Mouse (Mus musculus) embryonic facial prominence, embryonic 15.5 days (tissue): ENCODE measurements around the gene Zfp184. TPM values are rescaled to one million over a fixed set of nuclear protein-coding genes. Genes with fewer than 3 reads are reported as not detected.
"Not testable (repeated sequence)": the region's sequence is repeated elsewhere in the genome, so short reads cannot be mapped to it uniquely, and the experiment has no call there.

Experiments
- ATAC-seq: fragments of 200-750 bp; cut with Nextera tagmentation; 2 replicates; pipeline ENCODE4 v1.8.0; 2017; ENCODE audit warnings: low read depth, moderate TSS enrichment; ENCODE audit not compliant: insufficient number of reproducible peaks, low FRiP score, low TSS enrichment
- H3K27ac ChIP-seq: fragments of 300-500 bp; sonication (generic); replicated peaks from 2 replicates; pipeline ENCODE4 v1.5.1; 2015; ENCODE audit warnings: mild to moderate bottlenecking, inconsistent platforms
- H3K27me3 ChIP-seq: fragments of 300-500 bp; sonication (generic); 2 replicates; pipeline ENCODE4 v1.6.1; 2015; ENCODE audit warnings: inconsistent platforms
- H3K36me3 ChIP-seq: fragments of 300-500 bp; sonication (generic); 2 replicates; pipeline ENCODE4 v1.6.1; 2015; ENCODE audit warnings: mild to moderate bottlenecking, inconsistent platforms
- H3K4me1 ChIP-seq: fragments of 300-500 bp; sonication (generic); 2 replicates; pipeline ENCODE4 v1.6.1; 2015; ENCODE audit warnings: inconsistent platforms
- H3K4me2 ChIP-seq: fragments of 300-500 bp; sonication (generic); replicated peaks from 2 replicates; pipeline ENCODE4 v1.6.1; 2015; ENCODE audit warnings: mild to moderate bottlenecking, inconsistent platforms
- H3K4me3 ChIP-seq: fragments of 300-500 bp; sonication (generic); replicated peaks from 2 replicates; pipeline ENCODE4 v1.5.1; 2015; ENCODE audit warnings: mild to moderate bottlenecking, inconsistent platforms
- H3K9ac ChIP-seq: fragments of 300-500 bp; sonication (generic); 2 replicates; pipeline ENCODE4 v1.6.1; 2015; ENCODE audit warnings: inconsistent platforms
- H3K9me3 ChIP-seq: fragments of 300-500 bp; sonication (generic); replicated peaks from 2 replicates; pipeline ENCODE4 v1.6.1; 2016; ENCODE audit warnings: inconsistent platforms
- WGBS: fragments of 180-500 bp; shearing (Covaris S2); methylation state at CpG from one replicate; pipeline ENCODE4 v1.1.7; 2015; 5-methylcytosine and 5-hydroxymethylcytosine counted together
- polyA plus RNA-seq: library from polyadenylated mRNA; unstranded; fragments of >200 nt; fragmentation: Nextera tagmentation; extraction: Ambion mirVana; gene quantifications from 2 replicates; pipeline ENCODE4 v1.2.1, GENCODE M21; 2015

Gene Zfp184
- polyA plus RNA-seq: 7.7 and 9.0 TPM in 2 replicates

GRCm38 (mm10) chr13:21944926-21945740, at the start of gene Zfp184:
Zfp184 (plus strand) TSS chr13:21945094.
- peaks cover 3% of the 10 kb centered on the region; the same call in 1 of the 2 replicates for H3K4me1 ChIP-seq
- ATAC-seq: peak; percentile 89
- WGBS: under 1% methylated on average over 50 of the region's 50 CpGs
- peaks cover 6% of the 10 kb centered on the region for H3K36me3 ChIP-seq
- H3K4me2 ChIP-seq: peak within 1 kb of the TSS; percentile 75
- H3K4me3 ChIP-seq: peak within 1 kb of the TSS; percentile 76
- H3K27me3 ChIP-seq: no peaks in the 10 kb centered on the region
- no peaks in the 10 kb centered on the region for H3K9me3 ChIP-seq
- peak within 1 kb of the TSS; percentile 72 for H3K27ac ChIP-seq
- H3K9ac ChIP-seq: peak within 1 kb of the TSS; percentile 54

GRCm38 (mm10) chr13:21896549-21897244, 48.2 kb upstream of the Zfp184 start:
- Histone ChIP-seq H3K4me1 (0 out of 2 replicates have a peak, but pooled peaks cover 11% of the 10 kb centered on the region), H3K36me3 (no peaks in the 10 kb centered on the region), H3K27me3 (no peaks in the 10 kb centered on the region), H3K4me3 (peak overlapping the region; percentile 47), H3K9ac (no peak overlapping the region), H3K4me2 (peak overlapping the region; percentile 65), H3K9me3 (no peaks in the 10 kb centered on the region), H3K27ac (no peak overlapping the region)
- 5% methylated on average over 24 of the region's 24 CpGs for WGBS
- peak; percentile 80 for ATAC-seq

- WGBS: 0% methylated on average over 11 of the region's 11 CpGs
Measured at GRCm38 (mm10) chr13:21897245-21897634, 47.7 kb upstream of the Zfp184 start.

GRCm38 (mm10) chr13:21900870-21901565, 43.9 kb upstream of the Zfp184 start:
- 0 out of 2 replicates have a peak, but pooled peaks cover 15% of the 10 kb centered on the region for H3K4me1 ChIP-seq

More at GRCm38 (mm10) chr13:21897245-21897634, 47.7 kb upstream of the Zfp184 start:
- peak overlapping the region; percentile 47 for H3K4me3 ChIP-seq
- H3K36me3 ChIP-seq: no peaks in the 10 kb centered on the region
- peak overlapping the region; percentile 65 for H3K4me2 ChIP-seq
- H3K4me1 ChIP-seq: 0 out of 2 replicates have a peak, but pooled peaks cover 12% of the 10 kb centered on the region
- no peak overlapping the region for H3K9ac ChIP-seq
- ATAC-seq: no peak
- H3K27me3 ChIP-seq: no peaks in the 10 kb centered on the region
- no peaks in the 10 kb centered on the region for H3K9me3 ChIP-seq
- H3K27ac ChIP-seq: no peak overlapping the region

GRCm38 (mm10) chr13:21903500-21903899, 41.4 kb upstream of the Zfp184 start:
- Histone ChIP-seq H3K9ac (no peak overlapping the region), H3K9me3 (no peaks in the 10 kb centered on the region), H3K36me3 (no peaks in the 10 kb centered on the region), H3K4me1 (0 out of 2 replicates have a peak, but pooled peaks cover 3% of the 10 kb centered on the region), H3K27ac (no peak overlapping the region; the same call in 1 of the 2 replicates), H3K4me2 (no peak overlapping the region), H3K27me3 (no peaks in the 10 kb centered on the region), H3K4me3 (no peak overlapping the region)
- peak; percentile 47; the same call in 1 of the 2 replicates for ATAC-seq
- WGBS: 43% methylated on average over 3 of the region's 3 CpGs

More at GRCm38 (mm10) chr13:21900870-21901565, 43.9 kb upstream of the Zfp184 start:
- 93% methylated on average over 9 of the region's 9 CpGs for WGBS
- H3K9ac ChIP-seq, H3K27ac ChIP-seq, H3K4me3 ChIP-seq, ATAC-seq, H3K36me3 ChIP-seq, H3K4me2 ChIP-seq, H3K27me3 ChIP-seq, H3K9me3 ChIP-seq: not testable (repeated sequence)

GRCm38 (mm10) chr13:21904090-21904489, 40.8 kb upstream of the Zfp184 start:
- H3K27ac ChIP-seq, H3K4me2 ChIP-seq, H3K36me3 ChIP-seq, H3K4me3 ChIP-seq, ATAC-seq, H3K9me3 ChIP-seq, H3K27me3 ChIP-seq, H3K9ac ChIP-seq, H3K4me1 ChIP-seq: not testable (repeated sequence)
- 72% methylated on average over 4 of the region's 4 CpGs for WGBS

GRCm38 (mm10) chr13:21906301-21906700, 38.6 kb upstream of the Zfp184 start:
- Histone ChIP-seq H3K36me3 (no peaks in the 10 kb centered on the region), H3K4me3 (no peak overlapping the region), H3K9ac (no peak overlapping the region), H3K9me3 (no peaks in the 10 kb centered on the region), H3K27me3 (no peaks in the 10 kb centered on the region), H3K27ac (no peak overlapping the region), H3K4me1 (0 out of 2 replicates have a peak, but pooled peaks cover 3% of the 10 kb centered on the region), H3K4me2 (no peak overlapping the region)
- 44% methylated on average over 7 of the region's 7 CpGs for WGBS
- no peak for ATAC-seq

- 19% methylated on average over 22 of the region's 22 CpGs for WGBS
- Histone ChIP-seq H3K4me2 (peak overlapping the region; percentile 30), H3K27ac (no peak overlapping the region), H3K27me3 (no peaks in the 10 kb centered on the region), H3K9ac (no peak overlapping the region), H3K4me1 (0 out of 2 replicates have a peak, but pooled peaks cover 3% of the 10 kb centered on the region), H3K4me3 (peak overlapping the region; percentile 12), H3K36me3 (no peaks in the 10 kb centered on the region), H3K9me3 (no peaks in the 10 kb centered on the region)
- no peak for ATAC-seq
Measured at GRCm38 (mm10) chr13:21906946-21907806, 37.7 kb upstream of the Zfp184 start.

GRCm38 (mm10) chr13:21907807-21908155, 37.1 kb upstream of the Zfp184 start:
- not testable (repeated sequence) for ATAC-seq, H3K9me3 ChIP-seq, H3K9ac ChIP-seq, H3K27me3 ChIP-seq, H3K36me3 ChIP-seq, H3K4me1 ChIP-seq, H3K27ac ChIP-seq
- WGBS: 31% methylated on average over 6 of the region's 6 CpGs
- Histone ChIP-seq H3K4me3 (peak overlapping the region; percentile 12), H3K4me2 (peak overlapping the region; percentile 30)

GRCm38 (mm10) chr13:21910735-21911134, 34.2 kb upstream of the Zfp184 start:
- Histone ChIP-seq H3K4me1 (no peaks in the 10 kb centered on the region), H3K9me3 (no peaks in the 10 kb centered on the region), H3K9ac (no peak overlapping the region), H3K27me3 (peaks cover 7% of the 10 kb centered on the region), H3K4me2 (peak overlapping the region; percentile 30), H3K4me3 (peak overlapping the region; percentile 31), H3K36me3 (no peaks in the 10 kb centered on the region), H3K27ac (no peak overlapping the region)
- no peak for ATAC-seq
- WGBS: 12% methylated on average over 7 of the region's 7 CpGs
